Mouse (Mus musculus) liver, embryonic 12.5 days (tissue): ENCODE data around the gene Tmed5. TPM values are rescaled to one million over a fixed set of nuclear protein-coding genes. Genes with fewer than 3 reads are reported as not detected.

Experiments used
- ATAC-seq: fragments of 200-750 bp; cut with Nextera tagmentation; 2 replicates; pipeline ENCODE4 v1.8.0; 2017; ENCODE audit warnings: moderate number of reproducible peaks, mild to moderate bottlenecking, moderate library complexity
- H3K27ac ChIP-seq: fragments of 300-500 bp; sonication (generic); 2 replicates; pipeline ENCODE4 v1.5.1; 2016; ENCODE audit warnings: mild to moderate bottlenecking
- H3K27me3 ChIP-seq: fragments of 300-500 bp; sonication (generic); replicated peaks from 2 replicates; pipeline ENCODE4 v1.6.1; 2016; ENCODE audit warnings: mild to moderate bottlenecking, moderate library complexity
- H3K36me3 ChIP-seq: fragments of 300-500 bp; sonication (generic); 2 replicates; pipeline ENCODE4 v1.6.1; 2016; ENCODE audit warnings: mild to moderate bottlenecking, moderate library complexity
- H3K4me1 ChIP-seq: fragments of 300-500 bp; sonication (generic); 2 replicates; pipeline ENCODE4 v1.6.1; 2016
- H3K4me2 ChIP-seq: fragments of 300-500 bp; sonication (generic); 2 replicates; pipeline ENCODE4 v1.6.1; 2016; ENCODE audit warnings: mild to moderate bottlenecking, moderate library complexity
- H3K4me3 ChIP-seq: fragments of 300-500 bp; sonication (generic); 2 replicates; pipeline ENCODE4 v1.5.1; 2016; ENCODE audit warnings: mild to moderate bottlenecking, moderate library complexity
- H3K9ac ChIP-seq: fragments of 300-500 bp; sonication (generic); 2 replicates; pipeline ENCODE4 v1.6.1; 2016; ENCODE audit warnings: mild to moderate bottlenecking, moderate library complexity
- H3K9me3 ChIP-seq: fragments of 300-500 bp; sonication (generic); replicated peaks from 2 replicates; pipeline ENCODE4 v1.6.1; 2016; ENCODE audit warnings: mild to moderate bottlenecking, moderate library complexity
- WGBS: fragments of 180-500 bp; shearing (Covaris S2); methylation state at CpG from one replicate; pipeline ENCODE4 v1.1.7; 2016; ENCODE audit not compliant: insufficient replicate concordance; 5-methylcytosine and 5-hydroxymethylcytosine counted together
- polyA plus RNA-seq: library from polyadenylated mRNA; unstranded; fragments of >200 nt; fragmentation: Nextera tagmentation; extraction: Ambion mirVana; gene quantifications from 2 replicates; pipeline ENCODE4 v1.2.1, GENCODE M21; 2016

Tmed5 gene
- polyA plus RNA-seq, 1 experiment from 2014 or later, result 29.3 TPM

GRCm38 (mm10) chr5:108085440-108085839 lies 47.0 kb downstream of the Tmed5 start:
- 79% methylated on average over 2 of the region's 2 CpGs for WGBS
- no peaks in the 10 kb centered on the region for H3K9me3 ChIP-seq
- peaks cover 83% of the 10 kb centered on the region for H3K36me3 ChIP-seq
- H3K4me2 ChIP-seq, result no peak overlapping the region
- no peak overlapping the region for H3K27ac ChIP-seq
- no peak for ATAC-seq
- no peaks in the 10 kb centered on the region for H3K27me3 ChIP-seq
- no peak overlapping the region for H3K9ac ChIP-seq
- H3K4me1 ChIP-seq, result no peaks in the 10 kb centered on the region
- no peak overlapping the region for H3K4me3 ChIP-seq

- Histone ChIP-seq H3K4me2 (no peak overlapping the region), H3K9me3 (no peaks in the 10 kb centered on the region), H3K4me3 (no peak overlapping the region), H3K4me1 (peaks cover 6% of the 10 kb centered on the region; the same call in 1 of the 2 replicates), H3K36me3 (peaks cover 72% of the 10 kb centered on the region), H3K9ac (no peak overlapping the region), H3K27ac (no peak overlapping the region), H3K27me3 (no peaks in the 10 kb centered on the region)
- ATAC-seq, result no peak
- 32% methylated on average over 2 of the region's 2 CpGs for WGBS
These were observed 50.0 kb downstream of the Tmed5 start for GRCm38 (mm10) chr5:108082380-108082779.

GRCm38 (mm10) chr5:108079603-108080002 lies 52.8 kb downstream of the Tmed5 start:
- Histone ChIP-seq H3K4me3 (no peak overlapping the region), H3K4me1 (peaks cover 8% of the 10 kb centered on the region; the same call in 1 of the 2 replicates), H3K27ac (no peak overlapping the region), H3K9me3 (no peaks in the 10 kb centered on the region), H3K27me3 (no peaks in the 10 kb centered on the region), H3K9ac (no peak overlapping the region), H3K4me2 (no peak overlapping the region), H3K36me3 (peaks cover 76% of the 10 kb centered on the region)
- 0 out of 2 replicates have a peak, but pooled peaks have one; percentile 47 for ATAC-seq

- ATAC-seq, result no peak
- Histone ChIP-seq H3K27me3 (no peaks in the 10 kb centered on the region), H3K9me3 (no peaks in the 10 kb centered on the region), H3K27ac (no peak overlapping the region), H3K9ac (no peak overlapping the region), H3K4me3 (no peak overlapping the region), H3K4me1 (peaks cover 8% of the 10 kb centered on the region; the same call in 1 of the 2 replicates), H3K4me2 (no peak overlapping the region), H3K36me3 (peaks cover 78% of the 10 kb centered on the region)
- WGBS, result 74% methylated on average over 6 of the region's 6 CpGs
These were observed 55.4 kb downstream of the Tmed5 start for GRCm38 (mm10) chr5:108076833-108077540.

GRCm38 (mm10) chr5:108076241-108076640 lies 56.2 kb downstream of the Tmed5 start:
- H3K4me3 ChIP-seq, result no peak overlapping the region
- H3K9me3 ChIP-seq, result no peaks in the 10 kb centered on the region
- H3K9ac ChIP-seq, result no peak overlapping the region
- no peak overlapping the region for H3K27ac ChIP-seq
- H3K4me1 ChIP-seq, result peaks cover 8% of the 10 kb centered on the region; the same call in 1 of the 2 replicates
- peaks cover 79% of the 10 kb centered on the region for H3K36me3 ChIP-seq
- H3K27me3 ChIP-seq, result no peaks in the 10 kb centered on the region
- no peak for ATAC-seq
- no peak overlapping the region for H3K4me2 ChIP-seq

- ATAC-seq, result no peak
- Histone ChIP-seq H3K9ac (no peak overlapping the region), H3K27me3 (no peaks in the 10 kb centered on the region), H3K4me1 (peaks cover 9% of the 10 kb centered on the region), H3K4me3 (no peak overlapping the region), H3K4me2 (no peak overlapping the region), H3K27ac (no peak overlapping the region), H3K9me3 (no peaks in the 10 kb centered on the region), H3K36me3 (peaks cover 92% of the 10 kb centered on the region)
- WGBS, result 86% methylated on average over 1 of the region's 1 CpGs
These were observed 60.1 kb downstream of the Tmed5 start for GRCm38 (mm10) chr5:108072301-108072700.

GRCm38 (mm10) chr5:108065465-108066411 lies 66.7 kb downstream of the Tmed5 start, which contains the start of gene Mtf2:
Mtf2 (plus strand) TSS chr5:108065674.
- Histone ChIP-seq H3K27me3 (no peaks in the 10 kb centered on the region), H3K4me3 (peak within 1 kb of the TSS; percentile 87), H3K4me1 (peaks cover 19% of the 10 kb centered on the region), H3K9me3 (no peaks in the 10 kb centered on the region), H3K4me2 (peak within 1 kb of the TSS; percentile 92), H3K36me3 (peaks cover 33% of the 10 kb centered on the region), H3K27ac (peak within 1 kb of the TSS; percentile 86), H3K9ac (peak within 1 kb of the TSS; percentile 90)
- peak; percentile 97 for ATAC-seq
- WGBS, result under 1% methylated on average over 59 of the region's 59 CpGs

GRCm38 (mm10) chr5:108060413-108060812 lies 72.0 kb downstream of the Tmed5 start:
- no peak for ATAC-seq

More at GRCm38 (mm10) chr5:108060413-108060812, 72.0 kb downstream of the Tmed5 start:
- no peak overlapping the region for H3K4me2 ChIP-seq
- no peaks in the 10 kb centered on the region for H3K27me3 ChIP-seq
- WGBS, result 83% methylated on average over 9 of the region's 9 CpGs
- no peaks in the 10 kb centered on the region for H3K4me1 ChIP-seq
- no peaks in the 10 kb centered on the region for H3K36me3 ChIP-seq
- H3K4me3 ChIP-seq, result no peak overlapping the region
- H3K9me3 ChIP-seq, result no peaks in the 10 kb centered on the region
- H3K27ac ChIP-seq, result no peak overlapping the region
- no peak overlapping the region for H3K9ac ChIP-seq

Other genes starting within 250 kb of the Tmed5 start
- 58.8 and 59.6 TPM in 2 replicates for gene Rpl5, start 232.1 kb downstream of the Tmed5 start, polyA plus RNA-seq
- 12.5 and 13.8 TPM in 2 replicates for gene Fam69a, start 145.5 kb downstream of the Tmed5 start, polyA plus RNA-seq
- gene Mtf2, start 66.9 kb downstream of the Tmed5 start, polyA plus RNA-seq, result 56.3 and 60.4 TPM in 2 replicates
- gene Ccdc18, start 255 bp upstream of the Tmed5 start, polyA plus RNA-seq, result 7.1 and 9.3 TPM in 2 replicates
- 39.6 and 39.7 TPM in 2 replicates for gene Dr1, start 136.3 kb upstream of the Tmed5 start, polyA plus RNA-seq
- gene Pigg, start 180.0 kb upstream of the Tmed5 start, polyA plus RNA-seq, result 5.6 and 6.0 TPM in 2 replicates
- gene Gm42517, start 235.3 kb upstream of the Tmed5 start, polyA plus RNA-seq, result 0.07 TPM in 1 of 2 replicates, not detected in the other